Mouse (Mus musculus): ENCODE measurements around the gene Rrp9. TPM values are rescaled to one million over a fixed set of nuclear protein-coding genes. Genes with fewer than 3 reads are reported as not detected.

Rrp9 gene
- total RNA-seq, 2 experiments from 2014 or later: 28.5 to 29.2 TPM

DNA sequence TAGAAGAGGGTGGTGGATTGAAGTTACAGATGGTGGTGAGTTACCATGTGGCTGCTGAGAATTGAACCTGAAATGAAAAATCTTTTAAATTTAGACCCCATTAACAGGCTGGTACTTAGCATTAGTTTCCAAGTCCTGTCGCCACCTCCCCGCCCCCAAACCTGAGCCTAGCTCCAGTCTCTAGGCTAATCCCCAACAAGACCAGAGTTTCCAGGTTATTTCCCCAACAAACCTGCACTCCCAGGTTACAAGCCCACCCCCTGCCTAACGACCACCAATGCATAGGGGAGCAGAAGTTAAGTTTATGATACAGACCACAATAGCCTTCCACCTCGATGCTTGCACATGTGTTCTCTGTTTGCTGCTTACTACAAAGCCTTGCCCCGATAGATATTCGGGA is 37.8 kb downstream of the Rrp9 start:
- no peak for DNase-seq (ENCODE audit: low spot score in 2 of 2)

GRCm38 (mm10) chr9:106514273-106514672 is 38.5 kb downstream of the Rrp9 start, which contains the start of gene Iqcf5:
TSS of gene Iqcf5 (plus strand) at chr9:106514573.
- no peak for DNase-seq (ENCODE audit: low spot score in 2 of 2)

DNA sequence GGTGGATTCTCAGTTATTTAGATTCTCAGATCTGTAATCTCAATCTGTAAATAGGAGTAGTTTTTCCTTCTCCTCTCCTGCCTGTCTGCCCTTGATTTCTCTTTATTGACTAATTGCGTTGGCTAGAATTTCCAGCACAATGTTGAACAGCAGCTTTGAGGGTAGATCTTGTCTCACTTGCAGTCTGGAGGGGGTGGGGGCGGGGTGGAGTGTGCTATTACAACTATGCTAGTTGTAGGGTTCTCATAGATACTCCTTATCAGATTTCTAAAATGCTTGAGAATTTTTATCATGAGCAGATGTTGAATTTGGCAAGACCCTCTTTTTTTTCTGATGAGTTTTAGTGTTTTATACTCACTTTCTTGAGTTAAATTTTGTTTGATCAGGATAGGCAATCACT is 43.7 kb downstream of the Rrp9 start:
- no peak for DNase-seq (ENCODE audit: low spot score in 2 of 2)

- no peak for DNase-seq (ENCODE audit: low spot score in 2 of 2)
Measured at GRCm38 (mm10) chr9:106519909-106520308, 44.1 kb downstream of the Rrp9 start.

DNA sequence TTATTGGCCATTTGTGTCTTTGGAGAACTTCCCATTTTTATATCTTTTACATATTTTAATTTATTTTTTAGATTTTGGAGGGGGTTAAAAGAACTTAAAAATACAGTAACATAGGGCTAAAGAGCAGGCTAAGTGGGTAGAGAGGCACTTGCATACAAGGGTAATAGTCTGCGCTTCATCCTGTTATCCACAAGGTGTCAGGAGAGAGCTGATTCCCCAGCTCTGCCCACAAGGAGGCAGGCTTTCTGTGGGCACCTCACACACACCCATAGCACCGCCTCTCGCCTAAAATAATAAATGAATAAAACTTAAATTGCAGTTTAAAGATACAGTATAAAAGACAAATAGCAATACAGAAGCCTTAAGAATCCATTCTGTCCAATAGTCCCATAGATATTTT is 56.1 kb downstream of the Rrp9 start:
- peak; percentile 18 to 58 for DNase-seq (ENCODE audit: low spot score in 2 of 2)

DNA sequence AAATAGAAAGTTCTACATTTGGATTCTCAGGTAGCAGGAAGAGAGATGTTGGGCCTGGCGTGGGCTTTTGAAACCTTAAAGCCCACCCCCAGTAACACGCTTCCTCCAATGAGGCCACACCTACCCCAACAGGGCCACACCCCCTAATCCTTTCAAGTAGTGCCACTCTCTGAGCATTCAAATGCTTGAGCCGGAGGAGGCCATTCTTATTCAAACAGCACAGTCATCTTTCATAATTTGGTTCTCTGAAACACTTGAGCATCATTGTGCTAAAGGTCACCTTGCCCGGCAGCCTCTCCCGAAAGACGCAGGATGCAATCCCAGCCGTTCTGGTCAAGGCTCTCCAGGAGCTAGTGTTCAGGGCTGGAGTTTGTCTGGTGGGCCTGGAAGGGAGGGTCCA is 58.5 kb downstream of the Rrp9 start:
- DNase-seq (ENCODE audit: low spot score in 2 of 2): no peak

- peak; percentile 1 to 37 for DNase-seq (ENCODE audit: low spot score in 2 of 2)
Measured at GRCm38 (mm10) chr9:106534975-106535374, 59.2 kb downstream of the Rrp9 start.

Other genes starting within 250 kb of the Rrp9 start
- gene Alas1, start 227.3 kb upstream of the Rrp9 start, total RNA-seq (2021): 100 to 1,000 TPM; 141 to 144 TPM
- 10 to 100 TPM; 12.5 to 15.4 TPM for gene Poc1a, start 194.9 kb upstream of the Rrp9 start, total RNA-seq (2021)
- 10 to 100 TPM; 93.0 to 94.6 TPM for gene Dusp7, start 107.3 kb upstream of the Rrp9 start, total RNA-seq (2021)
- gene Rpl29, start 46.5 kb upstream of the Rrp9 start, total RNA-seq (2021): 100 to 1,000 TPM; 274 to 289 TPM
- gene Acy1, start 37.6 kb upstream of the Rrp9 start, total RNA-seq (2021): 10 to 100 TPM; 14.3 to 16.8 TPM
- gene Abhd14b, start 28.5 kb upstream of the Rrp9 start, total RNA-seq (2021): 10 to 100 TPM; 11.6 to 12.2 TPM
- 10 to 100 TPM; 32.1 to 34.9 TPM for gene Abhd14a, start 28.3 kb upstream of the Rrp9 start, total RNA-seq (2021)
- 100 to 1,000 TPM; 186 to 198 TPM for gene Pcbp4, start 22.7 kb upstream of the Rrp9 start, total RNA-seq (2021)
- gene Gpr62, start 10.0 kb upstream of the Rrp9 start, total RNA-seq (2021): 10 to 100 TPM; 12.4 to 12.7 TPM
- 1 to 10 TPM; 3.8 to 5.0 TPM for gene Parp3, start 986 bp downstream of the Rrp9 start, total RNA-seq (2021)
- not detected for gene Iqcf1, start 24.0 kb downstream of the Rrp9 start, total RNA-seq (2021)
- not detected for gene Iqcf5, start 38.6 kb downstream of the Rrp9 start, total RNA-seq (2021)
- gene Iqcf3, start 85.7 kb downstream of the Rrp9 start, total RNA-seq (2021): not detected
- not detected for gene Iqcf4, start 95.0 kb downstream of the Rrp9 start, total RNA-seq (2021)
- gene Iqcf6, start 150.6 kb downstream of the Rrp9 start, total RNA-seq (2021): not detected
- 10 to 100 TPM; 66.1 to 71.2 TPM for gene Grm2, start 180.1 kb downstream of the Rrp9 start, total RNA-seq (2021)
- 10 to 100 TPM; 91.9 to 97.1 TPM for gene Tex264, start 210.0 kb downstream of the Rrp9 start, total RNA-seq (2021)